Mouse (Mus musculus) 3134 (cell line): ENCODE data around the gene Nkiras1.
A peak's percentile ranks its signal among the peaks of the same experiment; 100 is the strongest.

ENCODE experiments used
- DNase-seq: peaks from one replicate; pipeline ENCODE4 v3.0.0-alpha.2; 2011; ENCODE audit warnings: low spot score; ENCODE audit not compliant: insufficient read length; ENCODE audit errors: extremely low read depth

Gene Nkiras1

DNA sequence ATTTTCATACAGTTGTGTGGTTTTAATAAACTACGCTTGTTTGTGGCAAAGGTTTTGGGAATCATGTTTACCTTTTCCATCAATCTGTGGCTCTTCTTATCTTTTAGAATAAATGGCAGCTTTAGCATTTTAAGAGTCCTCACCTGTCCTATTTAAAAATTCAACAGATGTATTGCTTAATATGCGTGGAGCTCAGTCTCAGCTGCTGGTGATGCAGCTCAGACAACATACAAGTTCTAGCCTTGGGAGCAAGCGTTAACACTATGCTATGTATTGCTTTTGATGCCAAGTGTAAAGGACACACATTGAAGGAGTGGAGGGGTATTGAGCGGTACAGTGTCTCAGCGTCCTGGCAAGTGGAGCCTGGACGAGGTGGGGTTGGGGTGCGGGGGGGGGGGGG is 730 bp downstream of the Nkiras1 start:
- DNase-seq, result no peak

DNA sequence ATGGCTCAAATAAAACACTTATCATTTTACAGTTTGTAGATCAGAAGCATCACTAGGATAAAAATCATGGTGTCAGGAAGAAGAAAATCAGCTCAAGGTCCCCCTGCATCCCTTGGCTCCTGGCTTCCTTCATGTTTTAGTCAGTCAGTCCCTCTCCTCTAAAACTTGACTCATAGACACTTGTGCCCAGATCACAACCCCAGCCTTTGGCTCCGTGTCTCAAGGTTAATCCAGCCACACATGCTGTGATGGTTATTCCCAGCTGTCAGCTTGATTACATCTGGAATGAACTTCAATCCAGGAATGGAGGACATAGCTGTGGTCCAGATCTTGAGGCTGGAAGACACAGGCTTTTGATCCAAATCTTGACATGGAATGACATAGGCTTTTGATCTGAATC is 3.6 kb downstream of the Nkiras1 start:
- no peak for DNase-seq

DNA sequence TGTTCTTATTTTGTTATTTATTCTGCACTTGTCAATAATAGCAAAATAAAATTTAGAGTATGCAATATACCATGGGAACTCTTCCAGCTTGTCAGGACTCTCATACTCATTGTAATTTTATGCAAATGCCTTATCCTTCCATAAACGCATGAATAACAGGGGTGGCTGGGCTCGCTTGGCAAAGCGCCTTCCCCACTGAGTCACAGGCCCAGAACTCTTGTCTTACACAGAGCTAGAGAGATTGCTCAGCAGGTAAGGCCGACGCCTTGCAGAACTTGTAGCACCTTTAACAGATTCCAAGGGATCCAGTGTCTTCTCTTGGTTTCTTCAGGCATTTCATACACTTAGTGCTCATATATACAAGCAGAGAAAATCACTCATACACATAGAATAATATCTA is 9.4 kb downstream of the Nkiras1 start:
- DNase-seq, result no peak

DNA sequence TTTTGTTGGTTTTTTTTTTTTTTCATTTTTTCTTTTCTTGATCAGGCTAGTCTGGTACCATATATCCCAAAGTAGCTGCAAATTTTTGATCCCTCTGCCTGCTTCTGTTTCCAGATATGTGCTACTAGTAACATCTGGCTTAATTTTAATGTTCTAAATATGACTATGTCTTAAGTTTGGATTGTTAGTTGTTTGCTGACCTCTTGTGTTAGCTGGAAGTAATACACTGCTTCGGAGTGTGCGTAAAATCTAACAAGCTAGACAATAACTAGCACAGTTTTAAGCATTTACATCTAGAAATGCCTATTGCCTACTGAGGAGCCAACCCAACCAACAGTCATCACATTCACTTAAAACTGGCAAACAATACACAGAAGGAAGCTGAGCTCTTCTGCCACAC is 13.6 kb downstream of the Nkiras1 start:
- no peak for DNase-seq

- no peak for DNase-seq
These were observed 14.5 kb downstream of the Nkiras1 start for GRCm38 (mm10) chr14:18285476-18285875.

- no peak for DNase-seq
These were observed 15.5 kb downstream of the Nkiras1 start for GRCm38 (mm10) chr14:18286441-18286840.

GRCm38 (mm10) chr14:18287391-18287790 is 16.5 kb downstream of the Nkiras1 start:
- no peak for DNase-seq

DNA sequence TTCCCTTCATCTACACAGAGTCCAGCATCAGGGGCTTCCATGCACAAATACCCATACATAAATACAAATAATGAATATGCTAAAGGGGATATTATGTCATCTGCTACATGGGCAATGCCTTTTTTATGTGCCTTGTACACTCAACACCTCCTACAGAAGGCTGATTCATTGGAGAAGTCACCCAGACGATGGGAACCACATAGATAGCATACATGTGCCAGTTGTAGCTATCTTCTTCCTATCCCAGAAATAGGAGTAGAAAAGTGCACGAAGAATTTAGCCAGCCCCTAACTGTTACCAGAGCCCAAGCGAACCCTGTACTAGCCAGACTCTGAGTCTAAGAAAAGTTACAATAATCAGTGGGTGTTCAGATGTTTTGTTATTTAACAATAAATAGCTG is 21.2 kb downstream of the Nkiras1 start:
- DNase-seq, result no peak

DNA sequence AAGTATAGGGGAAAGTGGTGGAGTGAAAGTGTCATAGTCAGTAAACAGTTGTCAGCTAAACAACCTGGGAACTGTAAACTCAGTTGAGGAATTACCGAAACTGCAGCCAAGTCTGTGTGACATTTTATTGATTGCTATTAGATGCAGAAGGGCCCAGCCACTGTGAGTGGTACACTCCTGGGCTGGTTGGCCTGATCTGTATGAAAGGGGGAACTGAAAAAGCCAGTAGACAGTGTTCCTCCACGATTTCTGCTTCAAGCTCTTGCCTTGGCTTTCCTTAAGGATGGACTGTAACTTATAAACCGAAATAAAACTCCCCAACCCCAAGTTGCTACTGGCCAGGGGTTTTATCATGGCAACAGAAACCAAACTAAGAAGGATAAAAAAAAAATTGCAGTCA is 21.6 kb downstream of the Nkiras1 start:
- DNase-seq, result no peak

DNA sequence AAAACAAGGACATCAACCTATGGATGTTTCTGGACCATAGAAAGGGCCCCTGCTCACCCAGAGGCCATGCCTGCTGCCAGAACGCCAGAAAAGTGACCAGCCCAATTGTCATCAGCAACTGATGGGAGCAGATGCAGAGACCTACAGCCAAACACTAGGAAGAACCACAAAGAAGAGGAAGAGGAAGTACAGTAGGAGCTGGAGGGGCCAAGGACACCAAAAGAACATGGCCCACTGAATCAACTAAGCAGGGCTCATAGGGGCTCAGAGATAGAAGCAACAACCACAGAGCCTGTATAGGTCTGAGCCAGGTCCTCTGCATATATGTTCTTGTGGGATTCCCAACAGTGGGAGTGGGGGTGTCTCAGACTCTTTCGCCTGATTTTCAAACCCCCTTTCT is 26.5 kb downstream of the Nkiras1 start:
- no peak for DNase-seq

DNA sequence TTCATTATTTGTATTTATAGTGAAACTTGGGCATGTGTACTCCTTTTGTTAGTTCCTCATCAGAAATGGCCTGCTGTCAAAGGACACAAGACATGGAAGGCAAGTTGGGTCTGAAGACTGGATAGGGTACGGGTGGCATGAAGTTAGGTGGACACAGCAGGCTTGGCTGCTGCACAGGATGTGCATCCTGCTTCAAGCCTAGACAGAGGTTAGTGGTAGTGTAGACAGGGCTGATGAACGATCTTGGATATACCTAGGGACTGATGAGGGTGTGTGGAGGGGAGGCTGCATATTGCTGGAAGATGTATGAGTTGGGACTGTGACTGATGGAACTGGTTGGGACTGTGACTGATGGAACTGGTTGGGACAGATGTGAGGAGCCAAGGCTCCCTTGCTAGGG is 27.9 kb downstream of the Nkiras1 start:
- DNase-seq, result no peak

GRCm38 (mm10) chr14:18300676-18301075 is 29.7 kb downstream of the Nkiras1 start:
- no peak for DNase-seq

DNA sequence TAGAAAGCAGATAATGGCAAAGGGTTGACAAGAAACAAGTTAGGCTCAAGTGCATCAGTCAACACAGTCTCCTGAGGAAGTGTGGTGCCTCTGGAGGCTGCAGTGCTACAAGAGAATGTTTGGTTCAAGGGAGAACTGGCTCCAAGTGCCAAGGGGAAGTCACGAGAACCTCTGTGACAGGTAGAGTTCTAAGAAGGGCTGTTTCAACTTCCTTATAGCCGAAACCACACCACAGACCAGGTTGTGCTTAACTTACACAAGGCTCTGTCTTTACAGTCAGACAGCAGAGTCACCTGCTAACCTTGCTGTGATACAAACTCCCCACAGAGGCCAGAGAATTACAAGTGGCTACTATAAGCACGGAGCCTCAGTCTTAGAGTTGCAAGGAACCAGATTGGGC is 30.7 kb downstream of the Nkiras1 start:
- DNase-seq, result no peak

- DNase-seq, result no peak
These were observed 31.8 kb downstream of the Nkiras1 start for GRCm38 (mm10) chr14:18302750-18303149.

DNA sequence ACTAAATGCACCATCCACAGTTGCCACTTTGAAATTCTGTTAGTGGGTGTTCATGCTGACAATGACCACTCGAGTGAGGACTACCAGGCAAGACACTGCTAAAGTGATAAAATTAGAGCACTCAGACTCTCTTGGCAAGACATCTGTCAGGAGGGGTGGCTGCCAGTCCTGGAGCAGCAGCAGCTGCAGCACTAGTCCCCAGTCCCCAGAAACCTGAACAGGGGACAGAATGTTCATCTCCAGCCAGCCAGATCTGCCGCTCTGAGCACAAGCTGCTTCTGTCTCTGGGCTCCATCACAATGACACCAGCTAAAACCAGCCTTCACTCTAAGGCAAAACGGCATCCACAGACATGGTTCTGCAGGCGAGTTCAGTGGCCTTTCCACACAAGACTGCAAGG is 32.3 kb downstream of the Nkiras1 start:
- DNase-seq, result no peak

DNA sequence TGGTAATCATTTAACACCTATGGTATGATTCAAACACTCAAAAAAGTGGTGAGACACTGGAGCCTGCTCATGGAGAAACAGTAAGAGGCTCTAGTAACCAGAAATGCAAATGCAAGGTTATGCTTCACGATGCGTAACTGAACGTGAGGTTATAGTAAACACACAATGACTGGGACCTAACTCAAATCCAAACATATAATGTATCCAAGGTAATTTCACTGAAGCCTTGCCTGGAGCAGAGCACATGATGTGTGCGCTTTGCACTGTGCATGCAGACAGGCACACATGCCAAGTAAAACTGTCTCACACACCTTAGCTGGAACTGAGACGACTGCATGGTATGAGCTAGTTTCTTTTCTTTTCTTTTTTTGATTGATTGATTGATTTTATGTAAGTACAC is 33.2 kb downstream of the Nkiras1 start:
- no peak for DNase-seq

DNA sequence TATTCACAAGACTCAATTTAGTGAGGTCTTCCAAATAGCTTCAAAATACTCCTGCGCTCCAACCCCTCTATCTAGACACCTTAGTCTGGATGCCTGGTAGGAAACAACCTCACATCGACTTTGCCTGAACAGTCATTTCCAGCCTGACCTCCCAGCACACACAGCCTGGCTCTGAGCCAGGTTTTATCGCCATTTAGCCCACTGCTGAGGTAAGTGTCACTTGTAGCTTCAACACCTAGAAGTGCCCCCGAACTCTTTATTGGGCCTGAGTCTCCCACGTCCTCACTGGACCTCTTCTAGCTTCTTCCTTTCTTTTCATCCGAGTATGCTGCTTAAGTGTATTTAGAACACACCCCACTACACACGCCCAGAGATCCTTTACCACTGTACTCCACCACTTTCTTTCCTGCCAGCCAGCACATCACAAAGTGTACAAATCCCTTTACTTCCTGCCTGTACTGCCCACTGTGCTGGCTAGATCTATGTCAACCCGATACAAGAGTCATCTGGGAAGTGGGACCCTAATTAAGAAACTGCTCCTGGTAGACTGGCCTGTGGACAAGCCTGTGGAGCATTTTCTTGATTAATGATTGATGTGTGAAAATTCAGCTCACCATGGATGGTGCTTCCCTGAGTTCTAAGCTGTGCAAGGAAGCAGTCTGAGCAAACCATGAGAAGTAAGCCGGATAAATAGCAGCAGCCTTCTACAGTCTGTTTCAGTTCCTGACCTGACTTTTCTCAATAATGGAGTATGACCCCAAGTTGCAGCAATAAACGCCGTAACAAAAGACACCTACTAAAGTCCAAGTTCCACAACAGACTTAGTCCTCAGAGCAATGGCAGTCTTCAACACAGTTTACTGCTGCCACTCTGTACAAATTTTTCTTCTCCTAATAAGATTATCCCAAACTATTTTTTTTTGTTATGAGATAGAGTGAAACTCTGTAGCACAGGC is 46.8 kb downstream of the Nkiras1 start:
- DNase-seq, result no peak

DNA sequence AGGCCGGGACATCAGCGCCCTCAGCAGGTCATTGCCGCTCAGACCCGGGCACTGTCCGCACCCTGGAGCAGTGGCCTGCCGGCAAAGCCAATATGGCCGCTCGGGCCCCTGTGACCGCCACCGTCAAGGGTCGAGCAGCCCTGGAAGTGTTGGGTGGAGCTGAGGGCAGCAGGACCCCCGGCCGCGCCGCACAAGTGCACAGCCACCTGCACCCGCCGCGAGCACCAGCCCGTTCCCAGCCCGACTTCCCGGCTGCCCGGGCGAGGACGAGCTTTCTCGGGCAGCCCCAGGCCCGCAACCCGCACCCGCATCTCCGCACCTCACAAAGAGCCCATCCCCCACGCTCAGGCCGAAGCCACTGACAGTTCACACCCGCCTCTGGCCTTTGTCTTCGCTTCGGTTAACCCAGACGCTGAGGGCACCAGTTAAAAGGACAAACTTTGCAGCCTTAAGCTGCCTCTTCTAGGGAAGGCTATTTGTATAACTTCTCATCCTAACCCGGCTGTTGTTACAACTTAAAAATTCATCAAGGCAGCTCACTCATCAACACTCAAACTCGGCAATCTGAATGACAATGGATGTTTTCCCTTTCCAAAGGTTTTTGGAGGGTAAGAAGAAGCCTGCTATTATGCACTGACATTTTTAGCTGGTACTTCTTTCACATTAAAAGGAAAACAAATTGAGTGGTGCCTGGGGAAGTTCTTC is 56.2 kb downstream of the Nkiras1 start:
- peak; percentile 5 for DNase-seq

- peak; percentile 53 for DNase-seq
These were observed 60.1 kb downstream of the Nkiras1 start for GRCm38 (mm10) chr14:18330789-18331692.

DNA sequence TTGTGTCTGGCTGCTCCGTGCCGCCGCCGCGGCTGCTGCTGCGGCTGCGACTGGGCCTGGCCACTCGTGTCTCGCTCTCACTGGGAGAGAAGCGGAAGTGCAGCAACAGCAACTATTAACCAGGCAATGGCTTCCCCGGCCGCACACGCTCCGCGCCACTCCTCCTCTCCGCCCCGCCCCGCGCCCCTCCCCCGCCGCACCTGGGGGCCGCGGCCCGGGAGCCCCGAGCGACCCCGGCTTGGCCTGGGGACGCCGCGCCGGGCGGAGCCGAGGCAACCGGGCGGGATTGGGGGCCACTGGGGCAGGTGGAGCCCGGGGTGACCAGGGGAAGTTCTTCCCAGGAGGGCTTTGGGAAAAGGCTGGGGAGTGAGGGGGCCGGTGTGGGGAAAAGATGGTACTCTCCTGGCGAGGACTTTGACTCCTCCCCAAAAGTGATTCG is 60.8 kb downstream of the Nkiras1 start, which contains the start of gene Ube2e1:
Gene Ube2e1, minus strand, starts transcription at position 167 of the 439 bp plus-strand sequence.
- DNase-seq, result peak; percentile 72
